Mouse (Mus musculus) liver, embryonic 14.5 days (tissue): ENCODE data around the gene Olfr70.
A peak's percentile ranks its signal among the peaks of the same experiment; 100 is the strongest.

ENCODE experiments used
- CTCF ChIP-seq: IDR thresholded peaks from 2 replicates; pipeline ENCODE4 v1.5.1; 2016; ENCODE audit warnings: antibody characterized with exemption, low read depth, control low read depth
- EP300 ChIP-seq: IDR thresholded peaks from 2 replicates; pipeline ENCODE4 v1.6.1; 2016; ENCODE audit warnings: antibody characterized with exemption, low read depth

DNA sequence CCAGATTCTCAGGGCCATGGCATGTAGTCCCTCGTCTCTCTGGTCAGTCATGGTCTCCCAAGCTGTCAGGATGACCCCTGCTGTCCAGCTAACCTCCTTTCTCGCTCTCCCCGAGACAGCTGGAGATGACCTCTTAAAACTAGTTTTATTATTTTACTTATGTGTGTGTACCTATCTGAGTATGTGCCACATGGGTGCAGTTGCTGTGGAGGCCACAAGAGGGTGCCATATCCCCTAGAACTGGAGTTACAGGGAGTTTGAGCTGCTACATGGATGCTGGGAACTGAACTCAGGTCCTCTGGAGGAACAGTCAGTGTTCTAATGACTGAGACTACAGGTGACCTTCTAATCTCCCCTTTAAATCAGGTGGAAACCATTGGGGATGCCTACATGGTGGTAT lies 50.8 kb downstream of the Olfr70 start:
- TF ChIP-seq CTCF (peak; percentile 56), EP300 (no peak)
